Mouse (Mus musculus) forebrain, embryonic 13.5 days (tissue): ENCODE data around the gene Pkd2. TPM values are rescaled to one million over a fixed set of nuclear protein-coding genes. Genes with fewer than 3 reads are reported as not detected.

Source experiments
- ATAC-seq: fragments of 200-750 bp; cut with Nextera tagmentation; 2 replicates; pipeline ENCODE4 v1.8.0; 2017
- H3K27ac ChIP-seq: fragments of 300-500 bp; sonication (generic); 2 replicates; pipeline ENCODE4 v1.5.1; 2015; ENCODE audit warnings: inconsistent platforms, mild to moderate bottlenecking, moderate library complexity
- H3K27me3 ChIP-seq: fragments of 300-500 bp; sonication (generic); 2 replicates; pipeline ENCODE4 v1.6.1; 2015; ENCODE audit warnings: mild to moderate bottlenecking, inconsistent platforms
- H3K36me3 ChIP-seq: fragments of 300-500 bp; sonication (generic); 2 replicates; pipeline ENCODE4 v1.6.1; 2015; ENCODE audit warnings: mild to moderate bottlenecking, inconsistent platforms; ENCODE audit not compliant: poor library complexity, severe bottlenecking
- H3K4me1 ChIP-seq: fragments of 300-500 bp; sonication (generic); 2 replicates; pipeline ENCODE4 v1.6.1; 2015; ENCODE audit warnings: inconsistent platforms
- H3K4me2 ChIP-seq: fragments of 300-500 bp; sonication (generic); 2 replicates; pipeline ENCODE4 v1.6.1; 2015; ENCODE audit warnings: inconsistent platforms, mild to moderate bottlenecking, moderate library complexity
- H3K4me3 ChIP-seq: fragments of 300-500 bp; sonication (generic); 2 replicates; pipeline ENCODE4 v1.5.1; 2015; ENCODE audit warnings: mild to moderate bottlenecking, inconsistent platforms
- H3K9ac ChIP-seq: fragments of 300-500 bp; sonication (generic); 2 replicates; pipeline ENCODE4 v1.6.1; 2015; ENCODE audit warnings: mild to moderate bottlenecking, inconsistent platforms
- H3K9me3 ChIP-seq: fragments of 300-500 bp; sonication (generic); replicated peaks from 2 replicates; pipeline ENCODE4 v1.6.1; 2016; ENCODE audit warnings: inconsistent platforms
- WGBS: fragments of 180-500 bp; shearing (Covaris S2); methylation state at CpG from one replicate; pipeline ENCODE4 v1.1.7; 2015; 5-methylcytosine and 5-hydroxymethylcytosine counted together
- polyA plus RNA-seq: library from polyadenylated mRNA; unstranded; fragments of >200 nt; fragmentation: Nextera tagmentation; extraction: Ambion mirVana; gene quantifications from 2 replicates; pipeline ENCODE4 v1.2.1, GENCODE M21; 2015

Pkd2 gene
- polyA plus RNA-seq = 7.0 and 7.1 TPM in 2 replicates

- ATAC-seq = peak; percentile 89
- 11% methylated on average over 46 of the region's 46 CpGs for WGBS
- Histone ChIP-seq H3K9ac (peak within 1 kb of the TSS; percentile 95), H3K27ac (peak within 1 kb of the TSS; percentile 89), H3K27me3 (no peaks in the 10 kb centered on the region), H3K36me3 (peaks cover 16% of the 10 kb centered on the region), H3K4me3 (peak within 1 kb of the TSS; percentile 77), H3K4me1 (peaks cover 19% of the 10 kb centered on the region), H3K9me3 (0 out of 2 replicates have a peak, but pooled peaks cover 7% of the 10 kb centered on the region), H3K4me2 (peak within 1 kb of the TSS; percentile 80)
Measured at GRCm38 (mm10) chr5:104458832-104459705, at the start of gene Pkd2. Pkd2 (plus strand) TSS chr5:104459450.

- Histone ChIP-seq H3K27ac (no peak overlapping the region), H3K4me2 (no peak overlapping the region), H3K4me3 (no peak overlapping the region), H3K4me1 (peaks cover 3% of the 10 kb centered on the region; the same call in 1 of the 2 replicates), H3K9ac (no peak overlapping the region), H3K36me3 (no peaks in the 10 kb centered on the region), H3K9me3 (no peaks in the 10 kb centered on the region), H3K27me3 (no peaks in the 10 kb centered on the region)
- 34% methylated on average over 2 of the region's 2 CpGs for WGBS
- peak; percentile 68; the same call in 1 of the 2 replicates for ATAC-seq
Measured at GRCm38 (mm10) chr5:104415999-104416398, 43.3 kb upstream of the Pkd2 start.

GRCm38 (mm10) chr5:104417028-104417427 lies 42.2 kb upstream of the Pkd2 start:
- no peak for ATAC-seq
- no peaks in the 10 kb centered on the region for H3K27me3 ChIP-seq
- H3K4me3 ChIP-seq = no peak overlapping the region
- H3K27ac ChIP-seq = no peak overlapping the region
- no peak overlapping the region for H3K4me2 ChIP-seq
- 62% methylated on average over 3 of the region's 3 CpGs for WGBS
- no peaks in the 10 kb centered on the region for H3K9me3 ChIP-seq
- no peak overlapping the region for H3K9ac ChIP-seq
- H3K36me3 ChIP-seq = no peaks in the 10 kb centered on the region
- peaks cover 3% of the 10 kb centered on the region; the same call in 1 of the 2 replicates for H3K4me1 ChIP-seq

GRCm38 (mm10) chr5:104417721-104418120 lies 41.5 kb upstream of the Pkd2 start:
- Histone ChIP-seq H3K27ac (no peak overlapping the region), H3K4me2 (no peak overlapping the region), H3K4me3 (no peak overlapping the region), H3K27me3 (no peaks in the 10 kb centered on the region), H3K4me1 (peaks cover 3% of the 10 kb centered on the region; the same call in 1 of the 2 replicates), H3K36me3 (no peaks in the 10 kb centered on the region), H3K9me3 (no peaks in the 10 kb centered on the region), H3K9ac (no peak overlapping the region)
- 97% methylated on average over 1 of the region's 1 CpGs for WGBS
- ATAC-seq = no peak

- Histone ChIP-seq H3K27me3 (no peaks in the 10 kb centered on the region), H3K27ac (no peak overlapping the region)
- no peak for ATAC-seq
Measured at GRCm38 (mm10) chr5:104422039-104422438, 37.2 kb upstream of the Pkd2 start.

GRCm38 (mm10) chr5:104423861-104424260 lies 35.4 kb upstream of the Pkd2 start:
- 90% methylated on average over 3 of the region's 3 CpGs for WGBS
- ATAC-seq = no peak
- H3K4me2 ChIP-seq = no peak overlapping the region
- H3K27ac ChIP-seq = no peak overlapping the region
- no peak overlapping the region for H3K4me3 ChIP-seq
- no peaks in the 10 kb centered on the region for H3K27me3 ChIP-seq
- no peak overlapping the region for H3K9ac ChIP-seq
- H3K4me1 ChIP-seq = no peaks in the 10 kb centered on the region
- no peaks in the 10 kb centered on the region for H3K36me3 ChIP-seq
- no peaks in the 10 kb centered on the region for H3K9me3 ChIP-seq

More at GRCm38 (mm10) chr5:104422039-104422438, 37.2 kb upstream of the Pkd2 start:
- no peaks in the 10 kb centered on the region for H3K36me3 ChIP-seq
- no peaks in the 10 kb centered on the region for H3K4me1 ChIP-seq
- no peak overlapping the region for H3K9ac ChIP-seq
- H3K9me3 ChIP-seq = no peaks in the 10 kb centered on the region
- 76% methylated on average over 2 of the region's 2 CpGs for WGBS
- H3K4me2 ChIP-seq = no peak overlapping the region
- H3K4me3 ChIP-seq = no peak overlapping the region

- no peak overlapping the region for H3K4me3 ChIP-seq
- H3K4me2 ChIP-seq = no peak overlapping the region
- H3K9me3 ChIP-seq = no peaks in the 10 kb centered on the region
- no peaks in the 10 kb centered on the region for H3K27me3 ChIP-seq
- no peak overlapping the region for H3K9ac ChIP-seq
- H3K4me1 ChIP-seq = no peaks in the 10 kb centered on the region
- 93% methylated on average over 8 of the region's 8 CpGs for WGBS
- H3K36me3 ChIP-seq = no peaks in the 10 kb centered on the region
- ATAC-seq = no peak
- no peak overlapping the region for H3K27ac ChIP-seq
Measured at GRCm38 (mm10) chr5:104425949-104426348, 33.3 kb upstream of the Pkd2 start.

GRCm38 (mm10) chr5:104432886-104433285 lies 26.4 kb upstream of the Pkd2 start:
- H3K4me3 ChIP-seq = no peak overlapping the region
- H3K9ac ChIP-seq = no peak overlapping the region; the same call in 1 of the 2 replicates
- no peaks in the 10 kb centered on the region for H3K27me3 ChIP-seq
- no peaks in the 10 kb centered on the region for H3K9me3 ChIP-seq
- ATAC-seq = no peak
- no peak overlapping the region for H3K27ac ChIP-seq
- H3K36me3 ChIP-seq = no peaks in the 10 kb centered on the region
- no peak overlapping the region for H3K4me2 ChIP-seq
- H3K4me1 ChIP-seq = no peaks in the 10 kb centered on the region
- WGBS = 55% methylated on average over 12 of the region's 12 CpGs

GRCm38 (mm10) chr5:104433968-104434565 lies 25.2 kb upstream of the Pkd2 start:
- Histone ChIP-seq H3K9me3 (no peaks in the 10 kb centered on the region), H3K27me3 (no peaks in the 10 kb centered on the region), H3K27ac (no peak overlapping the region), H3K4me2 (no peak overlapping the region), H3K4me1 (no peaks in the 10 kb centered on the region), H3K9ac (no peak overlapping the region), H3K36me3 (no peaks in the 10 kb centered on the region), H3K4me3 (no peak overlapping the region)
- WGBS = 65% methylated on average over 6 of the region's 6 CpGs
- ATAC-seq = no peak

- Histone ChIP-seq H3K27ac (no peak within 1 kb of the TSS), H3K9me3 (no peaks in the 10 kb centered on the region), H3K4me3 (no peak within 1 kb of the TSS), H3K27me3 (no peaks in the 10 kb centered on the region), H3K9ac (no peak within 1 kb of the TSS), H3K4me1 (no peaks in the 10 kb centered on the region), H3K4me2 (no peak within 1 kb of the TSS), H3K36me3 (no peaks in the 10 kb centered on the region)
- WGBS = 67% methylated on average over 7 of the region's 7 CpGs
- ATAC-seq = no peak
Measured at GRCm38 (mm10) chr5:104434835-104435301, 24.4 kb upstream of the Pkd2 start, which contains the start of gene Spp1. Spp1 (plus strand) TSS chr5:104435118.

GRCm38 (mm10) chr5:104436406-104437076 lies 22.7 kb upstream of the Pkd2 start:
- Histone ChIP-seq H3K4me2 (no peak overlapping the region), H3K9ac (no peak overlapping the region), H3K9me3 (no peaks in the 10 kb centered on the region), H3K36me3 (no peaks in the 10 kb centered on the region), H3K27me3 (no peaks in the 10 kb centered on the region), H3K4me1 (no peaks in the 10 kb centered on the region), H3K27ac (no peak overlapping the region), H3K4me3 (no peak overlapping the region)
- WGBS = 89% methylated on average over 7 of the region's 7 CpGs
- no peak for ATAC-seq

- no peak for ATAC-seq
- H3K27ac ChIP-seq = no peak overlapping the region
- H3K4me1 ChIP-seq = 0 out of 2 replicates have a peak, but pooled peaks cover 7% of the 10 kb centered on the region
- H3K4me3 ChIP-seq = no peak overlapping the region
- H3K36me3 ChIP-seq = no peaks in the 10 kb centered on the region
- no peak overlapping the region for H3K4me2 ChIP-seq
- 59% methylated on average over 6 of the region's 6 CpGs for WGBS
- H3K9ac ChIP-seq = no peak overlapping the region
- no peaks in the 10 kb centered on the region for H3K27me3 ChIP-seq
- no peaks in the 10 kb centered on the region for H3K9me3 ChIP-seq
Measured at GRCm38 (mm10) chr5:104442396-104442795, 16.9 kb upstream of the Pkd2 start.
